Mouse (Mus musculus) kidney, adult 2 months (tissue): ENCODE data around the gene Ebf1. TPM values are rescaled to one million over a fixed set of nuclear protein-coding genes. Genes with fewer than 3 reads are reported as not detected.

Source experiments
- DNase-seq: peaks from one replicate; pipeline ENCODE4 v3.0.0; 2021
- H3K27ac ChIP-seq: fragments of 200-500 bp; 2 replicates; pipeline ENCODE4 v1.5.1; 2012; ENCODE audit warnings: low read depth, low read length, control low read depth, inconsistent platforms; ENCODE audit not compliant: insufficient read depth
- H3K27me3 ChIP-seq: fragments of 200-500 bp; replicated peaks from 2 replicates; pipeline ENCODE4 v1.6.1; 2012; ENCODE audit warnings: mild to moderate bottlenecking, moderate library complexity, low read length, inconsistent platforms; ENCODE audit not compliant: control insufficient read depth, insufficient read depth
- H3K36me3 ChIP-seq: fragments of 200-500 bp; 2 replicates; pipeline ENCODE4 v1.6.1; 2012; ENCODE audit warnings: mild to moderate bottlenecking, moderate library complexity, low read length, inconsistent platforms; ENCODE audit not compliant: control insufficient read depth, insufficient read depth
- H3K4me1 ChIP-seq: fragments of 200-500 bp; 2 replicates; pipeline ENCODE4 v1.6.1; 2011; ENCODE audit warnings: low read length; ENCODE audit not compliant: control insufficient read depth, insufficient read depth
- H3K4me3 ChIP-seq: fragments of 200-500 bp; 2 replicates; pipeline ENCODE4 v1.5.1; 2011; ENCODE audit warnings: mild to moderate bottlenecking, low read depth, low read length, control low read depth; ENCODE audit not compliant: insufficient read depth
- CTCF ChIP-seq: fragments of 200-500 bp; conservative IDR thresholded peaks from 2 replicates; pipeline ENCODE4 v1.5.1; 2011; ENCODE audit warnings: low read depth, mild to moderate bottlenecking, control low read depth, low read length, moderate library complexity, mixed read lengths; ENCODE audit not compliant: insufficient read depth, insufficient read length
- POLR2A ChIP-seq: fragments of 200-500 bp; IDR thresholded peaks from one replicate; pipeline ENCODE4 v1.6.1; 2011; ENCODE audit warnings: low read depth, low read length, control low read depth
- WGBS: fragments of 180-500 bp; shearing (Covaris S2); methylation state at CpG from one replicate; pipeline ENCODE4 v1.1.7; 2018; 5-methylcytosine and 5-hydroxymethylcytosine counted together
- polyA plus RNA-seq: library from polyadenylated mRNA; depleted of rRNA; stranded (reverse); fragments of >200 nt; gene quantifications from 2 replicates; pipeline ENCODE4 v1.2.3, GENCODE M21; 2012

The Ebf1 gene
- polyA plus RNA-seq, 1 experiment: 12.2 TPM

DNA sequence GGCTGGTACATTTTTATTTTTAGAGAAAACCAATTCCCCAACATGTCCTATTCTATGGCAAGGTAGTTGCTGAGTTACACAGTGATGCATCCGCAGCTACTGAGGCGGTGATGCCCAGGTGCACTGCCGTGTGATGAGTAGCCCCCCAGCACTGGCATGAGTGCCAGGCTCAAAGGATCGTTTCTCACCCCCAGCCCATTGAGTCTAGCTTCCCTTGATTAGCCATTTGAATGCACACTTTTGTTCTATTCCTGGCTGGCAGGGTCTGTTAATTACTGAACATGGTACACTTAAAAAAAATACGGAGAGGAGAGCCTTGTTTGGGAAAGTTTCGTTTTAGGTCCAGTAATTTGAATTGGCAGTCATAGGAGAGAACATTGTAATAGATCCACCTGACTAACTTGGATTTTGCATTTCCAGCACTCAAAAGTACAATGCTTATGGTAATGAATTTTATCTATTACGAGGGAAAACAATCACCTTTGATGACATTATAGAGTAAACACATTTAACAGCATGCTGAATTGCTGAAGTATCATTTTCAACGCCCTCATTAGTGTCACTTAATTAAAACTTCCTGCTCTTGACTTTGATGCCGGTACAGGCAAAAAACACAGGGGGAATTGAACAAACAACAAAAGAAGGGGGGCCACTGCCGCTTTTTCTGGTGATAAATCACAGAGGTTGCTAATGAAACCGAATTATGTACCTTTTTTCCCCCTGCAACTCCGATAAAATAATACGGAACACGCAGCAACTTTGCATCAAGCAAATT, 167.3 kb downstream of the Ebf1 start:
- no peak for TF ChIP-seq CTCF
- Histone ChIP-seq H3K27me3 (no peaks in the 10 kb centered on the region), H3K4me3 (no peak overlapping the region), H3K36me3 (no peaks in the 10 kb centered on the region), H3K4me1 (no peaks in the 10 kb centered on the region), H3K27ac (no peak overlapping the region)
- WGBS: 47% methylated on average over 14 of the region's 14 CpGs
- DNase-seq: no peak

DNA sequence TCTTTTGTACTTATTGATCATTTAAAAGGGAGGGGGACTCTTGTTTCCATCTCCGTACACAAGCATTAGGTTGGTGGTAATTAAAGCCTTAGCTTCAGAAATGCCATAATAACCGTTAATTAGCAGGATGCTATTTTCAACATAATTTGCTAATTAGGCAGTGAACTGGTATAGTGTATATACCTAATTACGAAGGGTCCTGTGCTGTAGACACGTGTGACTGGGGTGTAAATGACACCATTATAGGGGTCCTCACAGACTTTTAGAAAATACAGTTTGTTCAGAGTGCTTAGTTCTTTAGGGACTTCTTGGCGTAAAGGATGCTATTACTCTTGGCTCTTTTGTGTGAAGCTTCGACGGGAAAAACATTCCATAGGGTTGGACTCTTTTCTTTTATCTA, 167.9 kb downstream of the Ebf1 start:
- no peaks in the 10 kb centered on the region for H3K4me1 ChIP-seq
- H3K36me3 ChIP-seq: no peaks in the 10 kb centered on the region
- 50% methylated on average over 7 of the region's 7 CpGs for WGBS
- no peaks in the 10 kb centered on the region for H3K27me3 ChIP-seq
- H3K4me3 ChIP-seq: no peak overlapping the region
- H3K27ac ChIP-seq: no peak overlapping the region
- TF ChIP-seq CTCF (no peak), POLR2A (no peak)
- no peak for DNase-seq

DNA sequence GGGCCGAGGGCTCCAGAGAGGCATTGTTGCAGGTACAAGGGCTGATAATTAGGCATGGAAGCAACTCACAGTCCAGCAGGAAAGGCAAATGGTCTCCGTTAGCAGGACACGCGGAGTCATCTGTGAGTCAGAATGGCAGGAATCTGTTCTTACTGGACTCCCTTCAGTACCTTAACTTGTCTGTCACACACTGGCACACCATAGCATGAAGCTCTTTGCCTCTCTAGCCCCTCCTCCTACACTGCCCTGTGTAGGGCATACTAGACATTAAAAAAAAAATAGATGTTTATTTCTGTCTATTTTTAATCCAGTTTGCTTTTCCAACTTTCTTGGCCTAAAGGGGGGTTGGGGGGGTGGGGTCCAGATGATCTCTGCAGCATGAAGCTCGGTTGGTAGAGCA, 168.4 kb downstream of the Ebf1 start:
- no peaks in the 10 kb centered on the region for H3K36me3 ChIP-seq
- no peak for DNase-seq
- H3K27me3 ChIP-seq: no peaks in the 10 kb centered on the region
- H3K27ac ChIP-seq: no peak overlapping the region
- no peaks in the 10 kb centered on the region for H3K4me1 ChIP-seq
- H3K4me3 ChIP-seq: no peak overlapping the region
- 59% methylated on average over 5 of the region's 5 CpGs for WGBS
- TF ChIP-seq POLR2A: no peak
- TF ChIP-seq CTCF: no peak

DNA sequence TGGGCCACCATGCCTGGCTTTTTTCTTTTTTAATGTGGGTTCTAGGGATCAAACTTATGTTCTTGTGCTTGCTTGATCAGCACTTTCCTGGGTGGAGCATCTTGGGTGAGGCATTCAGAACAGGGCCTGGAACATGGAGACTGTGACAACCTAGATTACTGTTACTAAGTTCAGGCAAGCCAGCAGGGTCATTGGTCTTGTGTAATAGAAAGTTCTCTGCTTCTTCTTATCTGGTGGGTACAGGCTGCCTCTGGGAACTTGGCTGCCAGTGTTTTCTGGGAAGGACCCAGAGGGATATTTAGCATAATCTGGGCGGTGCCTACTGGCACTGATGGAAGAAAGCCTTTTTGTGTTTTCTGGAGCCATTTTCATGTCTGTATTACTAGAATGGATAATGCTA, 170.9 kb downstream of the Ebf1 start:
- Histone ChIP-seq H3K4me3 (no peak overlapping the region), H3K27ac (no peak overlapping the region), H3K27me3 (no peaks in the 10 kb centered on the region), H3K36me3 (no peaks in the 10 kb centered on the region), H3K4me1 (no peaks in the 10 kb centered on the region)
- DNase-seq: no peak
- WGBS: 100% methylated on average over 1 of the region's 1 CpGs
- TF ChIP-seq POLR2A (no peak), CTCF (no peak)

DNA sequence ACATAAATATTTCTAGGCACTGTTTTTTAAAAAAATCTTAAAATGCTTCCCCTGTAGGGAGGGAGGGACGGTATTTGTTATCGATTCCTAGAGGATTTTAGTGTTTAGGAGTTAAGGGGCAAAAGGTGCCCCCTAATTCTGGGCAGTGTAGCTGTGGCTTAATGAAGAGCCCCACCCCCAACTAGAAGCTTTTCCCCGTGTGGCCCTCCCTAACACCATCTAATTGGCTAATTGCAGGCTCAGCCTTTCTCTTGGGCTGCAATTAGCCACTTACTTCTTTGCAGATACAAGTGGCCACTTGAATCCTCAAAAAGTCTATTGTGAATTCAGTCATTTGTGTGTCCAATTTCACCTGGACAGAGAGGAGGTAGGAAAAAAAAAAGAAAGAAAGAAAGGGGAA, 175.7 kb downstream of the Ebf1 start:
- TF ChIP-seq POLR2A (no peak), CTCF (no peak)
- 19% methylated on average over 3 of the region's 3 CpGs for WGBS
- no peaks in the 10 kb centered on the region for H3K36me3 ChIP-seq
- no peak overlapping the region for H3K27ac ChIP-seq
- H3K4me1 ChIP-seq: no peaks in the 10 kb centered on the region
- H3K4me3 ChIP-seq: no peak overlapping the region
- no peak for DNase-seq
- no peaks in the 10 kb centered on the region for H3K27me3 ChIP-seq

DNA sequence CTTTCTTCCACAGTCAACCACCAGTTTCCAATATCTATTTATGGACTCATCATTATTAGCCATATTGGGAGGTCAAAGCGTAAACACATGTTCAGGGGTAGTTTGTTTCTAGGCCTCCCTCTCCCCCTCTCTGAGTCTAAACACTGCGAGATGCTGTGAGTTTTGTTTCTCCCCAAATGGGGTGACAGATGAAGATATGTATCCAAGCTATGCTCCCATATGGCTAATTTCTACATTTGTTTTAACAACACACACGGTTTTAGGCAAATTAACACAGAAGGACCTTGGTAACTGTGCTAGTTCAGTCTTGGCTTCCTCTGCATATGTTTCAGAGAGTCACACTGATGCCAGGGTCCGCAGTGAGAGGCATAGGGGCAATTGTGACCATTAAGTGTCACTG, 177.8 kb downstream of the Ebf1 start:
- H3K4me1 ChIP-seq: no peaks in the 10 kb centered on the region
- no peak overlapping the region for H3K27ac ChIP-seq
- TF ChIP-seq CTCF (no peak), POLR2A (no peak)
- no peak overlapping the region for H3K4me3 ChIP-seq
- DNase-seq: no peak
- H3K27me3 ChIP-seq: no peaks in the 10 kb centered on the region
- H3K36me3 ChIP-seq: no peaks in the 10 kb centered on the region
- WGBS: 94% methylated on average over 4 of the region's 4 CpGs

DNA sequence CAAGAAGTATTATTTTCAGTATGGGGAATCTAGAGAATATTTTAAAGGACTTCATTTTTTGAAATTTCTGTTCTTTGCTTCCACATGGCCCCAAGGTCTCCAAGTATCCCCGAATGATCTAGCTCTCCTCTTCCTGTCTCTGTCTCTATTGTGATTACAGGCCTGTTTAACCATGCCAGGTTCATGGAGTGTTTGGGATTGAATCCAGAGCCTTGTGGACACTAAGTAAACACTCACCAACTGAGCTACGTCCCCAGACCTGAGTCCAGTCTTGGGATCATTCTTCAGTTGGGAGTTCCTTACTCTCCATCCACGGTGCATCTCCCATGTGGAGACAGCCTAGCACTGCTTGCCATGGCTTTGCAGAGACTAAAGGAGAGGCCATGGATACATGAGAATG, 178.7 kb downstream of the Ebf1 start:
- 80% methylated on average over 3 of the region's 3 CpGs for WGBS
- H3K4me3 ChIP-seq: no peak overlapping the region
- H3K4me1 ChIP-seq: no peaks in the 10 kb centered on the region
- TF ChIP-seq POLR2A (no peak), CTCF (no peak)
- no peaks in the 10 kb centered on the region for H3K27me3 ChIP-seq
- H3K36me3 ChIP-seq: no peaks in the 10 kb centered on the region
- DNase-seq: no peak
- no peak overlapping the region for H3K27ac ChIP-seq

DNA sequence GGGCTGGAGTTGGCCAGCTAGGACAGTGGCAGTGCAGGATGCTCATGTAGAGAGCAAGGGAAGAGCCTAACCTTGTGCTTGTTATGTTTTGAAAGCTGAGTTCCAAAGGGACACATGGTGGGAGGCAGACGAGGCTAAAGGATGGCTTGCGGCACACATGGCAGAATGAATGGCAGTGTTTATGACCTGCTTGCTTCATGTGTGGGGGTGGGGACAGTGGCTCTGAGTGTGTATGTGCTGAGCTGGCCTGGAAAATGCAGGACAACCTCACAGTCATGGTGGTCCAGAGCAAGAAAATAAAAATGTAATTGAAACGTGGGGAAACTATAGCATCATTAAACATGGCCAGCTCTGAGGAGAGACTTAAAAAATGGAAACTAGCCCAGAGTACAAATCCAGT, 181.2 kb downstream of the Ebf1 start:
- H3K4me3 ChIP-seq: no peak overlapping the region
- WGBS: 41% methylated on average over 3 of the region's 3 CpGs
- no peaks in the 10 kb centered on the region for H3K4me1 ChIP-seq
- DNase-seq: no peak
- TF ChIP-seq CTCF: no peak
- no peak for TF ChIP-seq POLR2A
- no peaks in the 10 kb centered on the region for H3K27me3 ChIP-seq
- no peaks in the 10 kb centered on the region for H3K36me3 ChIP-seq
- H3K27ac ChIP-seq: no peak overlapping the region
